Mouse (Mus musculus) ES-Bruce4 (cell line): ENCODE measurements around the gene 9230110F15Rik.
"Not testable (repeated sequence)": the region's sequence is repeated elsewhere in the genome, so short reads cannot be mapped to it uniquely, and the experiment has no call there.

Source experiments
- CTCF ChIP-seq: IDR thresholded peaks from one replicate; pipeline ENCODE4 v1.8.1; 2011; ENCODE audit warnings: low read depth, low read length
- POLR2A ChIP-seq: IDR thresholded peaks from one replicate; pipeline ENCODE4 v1.8.1; 2011; ENCODE audit warnings: low read length; ENCODE audit not compliant: insufficient read depth

GRCm38 (mm10) chr9:35893112-35893511 is 49.2 kb upstream of the 9230110F15Rik start:
- TF ChIP-seq CTCF, POLR2A: not testable (repeated sequence)
